Mouse (Mus musculus) kidney, adult 2 months (tissue): ENCODE results near the gene Aggf1. TPM values are rescaled to one million over a fixed set of nuclear protein-coding genes. Genes with fewer than 3 reads are reported as not detected.

Source experiments
- DNase-seq: peaks from one replicate; pipeline ENCODE4 v3.0.0; 2021
- H3K27ac ChIP-seq: fragments of 200-500 bp; 2 replicates; pipeline ENCODE4 v1.5.1; 2012; ENCODE audit warnings: low read depth, low read length, control low read depth, inconsistent platforms; ENCODE audit not compliant: insufficient read depth
- H3K27me3 ChIP-seq: fragments of 200-500 bp; replicated peaks from 2 replicates; pipeline ENCODE4 v1.6.1; 2012; ENCODE audit warnings: mild to moderate bottlenecking, moderate library complexity, low read length, inconsistent platforms; ENCODE audit not compliant: control insufficient read depth, insufficient read depth
- H3K36me3 ChIP-seq: fragments of 200-500 bp; 2 replicates; pipeline ENCODE4 v1.6.1; 2012; ENCODE audit warnings: mild to moderate bottlenecking, moderate library complexity, low read length, inconsistent platforms; ENCODE audit not compliant: control insufficient read depth, insufficient read depth
- H3K4me1 ChIP-seq: fragments of 200-500 bp; 2 replicates; pipeline ENCODE4 v1.6.1; 2011; ENCODE audit warnings: low read length; ENCODE audit not compliant: control insufficient read depth, insufficient read depth
- H3K4me3 ChIP-seq: fragments of 200-500 bp; 2 replicates; pipeline ENCODE4 v1.5.1; 2011; ENCODE audit warnings: mild to moderate bottlenecking, low read depth, low read length, control low read depth; ENCODE audit not compliant: insufficient read depth
- CTCF ChIP-seq: fragments of 200-500 bp; conservative IDR thresholded peaks from 2 replicates; pipeline ENCODE4 v1.5.1; 2011; ENCODE audit warnings: low read depth, mild to moderate bottlenecking, control low read depth, low read length, moderate library complexity, mixed read lengths; ENCODE audit not compliant: insufficient read depth, insufficient read length
- POLR2A ChIP-seq: fragments of 200-500 bp; IDR thresholded peaks from one replicate; pipeline ENCODE4 v1.6.1; 2011; ENCODE audit warnings: low read depth, low read length, control low read depth
- WGBS: fragments of 180-500 bp; shearing (Covaris S2); methylation state at CpG from one replicate; pipeline ENCODE4 v1.1.7; 2018; 5-methylcytosine and 5-hydroxymethylcytosine counted together
- polyA plus RNA-seq: library from polyadenylated mRNA; depleted of rRNA; stranded (reverse); fragments of >200 nt; gene quantifications from 2 replicates; pipeline ENCODE4 v1.2.3, GENCODE M21; 2012

Aggf1 gene
- polyA plus RNA-seq, 1 experiment = 15.4 TPM

- H3K4me3 ChIP-seq = peak overlapping the region; percentile 93
- peak overlapping the region; percentile 98 for H3K27ac ChIP-seq
- no peaks in the 10 kb centered on the region for H3K27me3 ChIP-seq
- no peaks in the 10 kb centered on the region for H3K36me3 ChIP-seq
- DNase-seq = peak; percentile 88
- TF ChIP-seq POLR2A = no peak
- no peak for TF ChIP-seq CTCF
- peaks cover 33% of the 10 kb centered on the region for H3K4me1 ChIP-seq
- under 1% methylated on average over 62 of the region's 63 CpGs for WGBS
These were observed 49.9 kb downstream of the Aggf1 start for GRCm38 (mm10) chr13:95325080-95325906.

- peaks cover 37% of the 10 kb centered on the region for H3K4me1 ChIP-seq
- no peak for DNase-seq
- WGBS = under 1% methylated on average over 22 of the region's 22 CpGs
- TF ChIP-seq POLR2A (no peak), CTCF (no peak)
- no peaks in the 10 kb centered on the region for H3K36me3 ChIP-seq
- no peaks in the 10 kb centered on the region for H3K27me3 ChIP-seq
- peak overlapping the region; percentile 93 for H3K4me3 ChIP-seq
- peak overlapping the region; percentile 98 for H3K27ac ChIP-seq
These were observed 50.5 kb downstream of the Aggf1 start for GRCm38 (mm10) chr13:95324626-95325079.

GRCm38 (mm10) chr13:95323950-95324625 lies 51.1 kb downstream of the Aggf1 start:
- Histone ChIP-seq H3K4me3 (peak overlapping the region; percentile 93), H3K27ac (peak overlapping the region; percentile 98), H3K4me1 (peaks cover 42% of the 10 kb centered on the region), H3K27me3 (no peaks in the 10 kb centered on the region), H3K36me3 (no peaks in the 10 kb centered on the region)
- WGBS = 18% methylated on average over 15 of the region's 15 CpGs
- TF ChIP-seq POLR2A (no peak), CTCF (peak; percentile 54)
- peak; percentile 81 for DNase-seq

GRCm38 (mm10) chr13:95323400-95323799 lies 51.8 kb downstream of the Aggf1 start, which contains the start of gene Zbed3:
Gene Zbed3, plus strand, starts transcription at chr13:95323612.
- Histone ChIP-seq H3K27me3 (no peaks in the 10 kb centered on the region), H3K4me3 (peak within 1 kb of the TSS; percentile 93), H3K27ac (peak within 1 kb of the TSS; percentile 98), H3K4me1 (peaks cover 36% of the 10 kb centered on the region), H3K36me3 (no peaks in the 10 kb centered on the region)
- no peak for TF ChIP-seq CTCF
- TF ChIP-seq POLR2A = peak; percentile 59
- 65% methylated on average over 6 of the region's 6 CpGs for WGBS
- DNase-seq = peak; percentile 78

GRCm38 (mm10) chr13:95320451-95320850 lies 54.7 kb downstream of the Aggf1 start:
- peak overlapping the region; percentile 95 for H3K27ac ChIP-seq

GRCm38 (mm10) chr13:95319153-95319552 lies 56.0 kb downstream of the Aggf1 start:
- H3K4me1 ChIP-seq = peaks cover 20% of the 10 kb centered on the region
- 64% methylated on average over 6 of the region's 6 CpGs for WGBS
- no peak for DNase-seq
- H3K27me3 ChIP-seq = no peaks in the 10 kb centered on the region
- TF ChIP-seq POLR2A (no peak), CTCF (no peak)
- peak overlapping the region; percentile 97 for H3K27ac ChIP-seq
- no peak overlapping the region for H3K4me3 ChIP-seq
- no peaks in the 10 kb centered on the region for H3K36me3 ChIP-seq

More at GRCm38 (mm10) chr13:95320451-95320850, 54.7 kb downstream of the Aggf1 start:
- TF ChIP-seq CTCF (no peak), POLR2A (no peak)
- no peaks in the 10 kb centered on the region for H3K36me3 ChIP-seq
- H3K27me3 ChIP-seq = no peaks in the 10 kb centered on the region
- 23% methylated on average over 4 of the region's 4 CpGs for WGBS
- DNase-seq = peak; percentile 86
- H3K4me1 ChIP-seq = peaks cover 20% of the 10 kb centered on the region
- no peak overlapping the region for H3K4me3 ChIP-seq

GRCm38 (mm10) chr13:95312016-95312415 lies 63.1 kb downstream of the Aggf1 start:
- Histone ChIP-seq H3K36me3 (no peaks in the 10 kb centered on the region), H3K4me3 (no peak overlapping the region), H3K27ac (no peak overlapping the region), H3K27me3 (no peaks in the 10 kb centered on the region), H3K4me1 (peaks cover 7% of the 10 kb centered on the region; the same call in 1 of the 2 replicates)
- WGBS = 79% methylated on average over 6 of the region's 6 CpGs
- TF ChIP-seq CTCF (no peak), POLR2A (no peak)
- no peak for DNase-seq
